Mouse (Mus musculus): ENCODE measurements around the gene Olfr54.
"Not testable (repeated sequence)": the region's sequence is repeated elsewhere in the genome, so short reads cannot be mapped to it uniquely, and the experiment has no call there.

Gene Olfr54

DNA sequence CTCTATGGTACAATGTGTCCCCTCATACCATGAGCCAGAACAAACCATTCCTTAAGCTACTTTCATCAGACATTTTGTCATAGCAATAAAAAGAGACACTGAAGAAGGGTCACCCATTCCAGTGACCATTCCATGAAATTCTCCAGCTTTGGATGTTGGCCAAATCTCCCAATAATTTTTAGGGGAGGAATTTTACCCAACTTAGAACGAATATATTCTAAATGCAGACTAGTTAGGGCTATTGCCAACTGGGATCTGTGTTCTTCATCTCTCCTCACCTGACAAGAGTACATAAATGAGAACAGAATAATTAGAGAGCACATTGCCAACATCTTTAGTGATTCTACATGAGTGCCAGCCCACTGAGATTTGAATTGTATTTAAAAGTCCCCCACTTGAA, at the start of gene Olfr54:
Olfr54 (plus strand) TSS at position 301 of the 400 bp plus-strand sequence.
- no peak for DNase-seq (ENCODE audit: low spot score)

DNA sequence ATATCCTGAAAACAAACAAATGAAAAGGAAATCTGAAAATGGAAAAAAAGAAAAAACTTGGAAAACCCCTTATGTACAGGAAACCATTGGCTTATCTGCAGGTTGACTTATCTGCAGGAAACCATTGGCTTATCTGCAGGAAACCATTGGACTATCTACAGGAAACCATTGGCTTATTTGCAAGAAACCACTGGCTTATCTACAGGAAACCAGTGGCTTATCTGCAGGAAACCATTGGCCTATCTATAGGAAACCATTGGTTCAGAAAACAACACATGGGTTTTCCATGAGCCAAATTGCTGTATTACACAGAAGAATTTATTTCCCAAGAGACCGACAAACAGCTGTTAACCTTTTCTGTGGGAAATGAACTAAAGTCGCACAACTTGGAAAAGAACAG, 49.1 kb upstream of the Olfr54 start:
- DNase-seq (ENCODE audit: low spot score), result no peak

DNA sequence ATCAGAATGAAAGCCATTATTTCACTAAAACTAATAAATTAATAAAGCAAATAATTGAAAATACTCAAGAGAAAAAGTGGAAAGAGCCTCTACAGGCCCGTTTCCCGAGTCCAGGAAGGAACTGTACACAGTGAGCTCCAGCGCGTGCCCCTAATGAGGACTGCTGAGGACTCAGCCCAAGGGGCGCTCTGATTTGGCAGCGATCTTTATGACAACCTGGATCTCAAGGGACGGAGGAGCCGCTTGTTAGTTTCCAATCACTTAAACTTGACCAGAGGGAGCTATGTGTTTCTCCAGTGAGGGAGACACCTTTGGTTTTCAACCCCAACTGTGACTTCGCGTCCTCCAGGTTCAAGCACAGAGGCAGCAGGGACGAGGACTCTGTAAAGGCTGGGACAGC, 47.8 kb upstream of the Olfr54 start, which contains the start of gene Olfr1378:
Olfr1378 (plus strand) TSS at position 301 of the 400 bp plus-strand sequence.
- DNase-seq (ENCODE audit: low spot score), result no peak

DNA sequence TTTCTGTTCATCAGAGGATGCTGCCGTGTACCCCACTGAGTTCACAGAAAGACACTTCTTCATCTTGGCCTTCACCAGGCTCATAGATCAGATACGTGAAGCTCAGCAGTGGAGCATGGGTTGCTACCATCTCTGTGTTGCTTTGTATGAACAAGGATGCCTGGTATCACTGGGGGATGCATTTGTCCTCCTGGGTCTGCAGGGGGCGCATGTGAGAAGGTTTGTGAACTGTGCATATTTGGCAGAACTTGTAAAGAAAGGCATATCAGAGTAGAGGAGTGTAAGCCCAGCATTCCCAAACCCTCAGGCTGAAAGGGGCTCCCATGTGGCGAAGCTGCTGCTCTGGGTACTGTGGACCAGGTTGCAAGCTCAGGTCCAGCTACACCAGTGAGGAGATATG, 36.8 kb upstream of the Olfr54 start:
- DNase-seq (ENCODE audit: low spot score), result no peak

DNA sequence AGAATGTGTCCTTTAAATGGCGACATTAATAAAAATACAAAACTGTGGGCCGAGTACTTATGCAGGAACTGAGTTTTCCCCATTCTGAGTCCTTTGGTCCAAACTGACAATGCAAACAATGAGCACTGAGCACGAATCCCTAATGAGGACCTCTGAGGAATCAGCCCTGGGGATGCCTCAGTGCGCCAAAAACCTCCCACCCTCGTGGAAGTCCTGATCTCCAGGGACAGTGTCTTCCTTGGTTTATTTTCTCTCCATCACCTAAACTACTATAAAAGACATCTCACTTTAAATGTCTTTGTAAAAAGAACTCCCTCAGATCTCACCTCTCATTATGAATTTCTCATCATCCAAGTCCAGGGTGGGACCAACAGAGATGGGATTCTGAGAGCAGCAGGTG, 32.4 kb upstream of the Olfr54 start, which contains the start of gene Olfr1377:
Olfr1377 (plus strand) TSS at position 301 of the 400 bp plus-strand sequence.
- no peak for DNase-seq (ENCODE audit: low spot score)

DNA sequence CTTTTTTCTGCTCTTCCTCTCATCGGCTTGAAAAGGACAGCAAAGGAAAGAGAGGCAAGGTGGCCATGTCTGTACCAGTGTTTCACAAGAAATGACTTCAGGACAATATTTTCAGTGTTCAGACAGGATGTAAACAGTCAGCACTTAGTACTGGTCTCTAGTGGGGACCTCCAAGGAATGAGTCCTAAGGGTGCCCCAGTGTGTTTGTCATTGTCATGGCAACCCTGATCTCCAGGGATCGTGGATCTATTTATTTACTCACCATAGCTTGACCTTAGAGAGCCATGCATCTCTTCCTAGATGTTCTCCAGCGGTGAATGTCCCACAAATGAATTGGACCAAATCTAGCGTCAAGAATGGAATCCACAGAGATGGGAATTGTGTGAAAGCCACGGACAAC, 10.7 kb upstream of the Olfr54 start, which contains the start of gene Olfr51:
Olfr51 (plus strand) TSS at position 301 of the 400 bp plus-strand sequence.
- DNase-seq (ENCODE audit: low spot score), result no peak

DNA sequence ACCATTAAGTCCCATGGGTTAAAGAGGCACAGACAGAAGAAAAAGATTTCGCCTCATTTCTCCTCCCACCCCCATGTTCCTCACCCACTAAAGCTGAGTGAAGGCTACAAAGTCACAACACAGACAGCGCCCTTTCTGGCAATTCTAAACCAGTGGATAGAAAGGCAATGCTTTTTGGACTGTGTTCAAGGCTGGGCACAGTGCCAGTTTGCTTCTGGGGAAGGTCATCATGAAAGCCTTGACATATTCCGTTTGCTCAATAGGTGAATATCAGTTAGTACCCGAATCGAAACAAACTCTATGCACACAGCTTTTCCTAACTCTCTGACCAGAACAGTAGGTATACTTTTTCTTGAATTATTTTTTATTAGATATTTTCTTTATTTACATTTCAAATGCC, 2.2 kb upstream of the Olfr54 start:
- peak; percentile 77 for DNase-seq (ENCODE audit: low spot score)

DNA sequence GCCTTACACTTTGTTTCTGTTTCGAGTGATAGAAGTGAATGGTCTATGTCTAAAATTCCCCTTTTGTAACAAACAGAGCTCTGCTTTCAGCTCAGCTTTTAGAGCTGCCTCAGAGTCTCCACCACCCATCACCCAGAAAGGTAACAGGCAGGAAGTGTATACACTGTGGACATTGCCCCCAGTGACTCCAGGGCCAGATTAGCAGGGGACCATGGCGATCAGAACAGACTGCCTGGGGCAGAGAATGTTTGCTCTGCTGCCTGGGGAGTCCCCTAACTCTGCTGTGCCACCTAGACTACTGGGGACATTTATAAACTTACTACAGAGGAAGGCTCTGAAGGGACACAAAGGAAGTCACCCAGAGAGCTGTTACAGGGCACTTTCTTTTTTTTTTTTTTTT, 2.3 kb downstream of the Olfr54 start:
- no peak for DNase-seq (ENCODE audit: low spot score)

DNA sequence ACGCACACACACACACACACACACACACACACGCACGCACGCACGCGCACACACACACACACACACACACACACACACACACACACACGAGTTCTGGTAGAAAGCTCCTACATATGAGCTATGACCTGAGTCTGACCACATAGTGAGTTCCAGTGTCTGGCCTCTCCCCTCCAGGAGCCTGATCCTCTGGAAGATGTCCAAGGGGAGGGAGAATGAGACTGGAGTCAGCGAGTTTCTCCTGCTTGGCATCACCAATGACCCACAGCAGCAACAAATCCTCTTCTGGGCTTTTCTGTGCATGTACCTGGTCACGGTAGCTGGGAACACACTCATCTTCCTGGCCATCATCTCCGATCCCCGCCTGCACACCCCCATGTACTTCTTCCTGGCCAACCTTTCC, 12.8 kb downstream of the Olfr54 start:
- DNase-seq (ENCODE audit: low spot score), result not testable (repeated sequence)

DNA sequence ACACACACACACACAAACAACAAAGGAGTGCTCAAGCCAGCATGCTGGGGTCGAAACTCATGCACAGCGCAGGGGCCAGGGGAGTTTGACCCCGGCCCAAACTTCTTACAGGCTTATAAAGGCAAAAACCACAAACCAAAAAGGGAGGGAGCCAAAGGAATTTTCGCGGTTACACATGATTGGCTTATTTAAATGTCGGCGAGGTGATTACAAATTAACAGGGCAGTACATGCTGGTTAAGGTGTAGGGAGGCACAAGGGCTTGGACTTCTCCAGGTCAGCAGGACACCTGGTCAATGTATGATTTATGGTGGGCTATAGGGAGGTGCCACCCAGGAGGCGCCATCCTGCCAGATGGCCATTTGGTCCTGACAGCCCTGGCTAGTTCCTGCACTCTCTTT, 15.3 kb downstream of the Olfr54 start:
- not testable (repeated sequence) for DNase-seq (ENCODE audit: low spot score)

DNA sequence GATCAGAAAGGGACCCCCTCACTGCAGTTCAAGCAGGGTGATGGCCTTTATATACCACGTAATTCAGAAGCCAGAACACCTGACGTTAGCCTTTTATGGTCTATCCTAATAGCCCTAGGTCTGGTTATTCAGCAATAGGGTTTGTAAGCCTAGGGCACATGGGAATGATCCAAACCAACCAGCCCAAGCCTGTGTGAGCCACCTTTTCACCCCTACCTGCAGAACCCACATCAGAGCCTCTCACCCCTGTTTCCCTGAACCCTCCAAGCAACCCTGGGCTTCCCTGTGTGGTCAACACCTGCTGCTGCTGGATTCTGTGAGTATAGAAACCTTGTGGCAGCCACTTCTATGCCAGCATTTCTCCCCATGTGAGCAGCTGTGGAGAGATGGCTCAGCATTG, 16.2 kb downstream of the Olfr54 start:
- DNase-seq (ENCODE audit: low spot score), result no peak

DNA sequence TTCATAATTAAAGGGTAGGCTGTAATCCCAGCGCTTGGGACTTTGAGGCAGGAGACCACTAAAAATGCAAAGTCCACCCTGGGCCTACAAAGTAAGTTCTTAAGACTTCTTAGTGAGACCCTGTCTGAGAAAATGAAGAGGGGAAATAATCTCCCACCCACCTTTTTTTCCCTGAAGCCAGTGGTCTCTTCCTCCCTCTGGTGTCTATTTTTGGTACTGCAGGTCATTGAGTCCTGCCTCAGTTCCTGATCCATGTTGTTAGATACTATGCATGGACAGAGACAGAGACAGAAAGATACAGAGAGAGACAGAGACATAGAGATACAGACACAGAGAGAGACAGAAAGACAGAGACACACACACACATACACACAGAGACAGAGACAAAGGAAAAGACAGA, 18.8 kb downstream of the Olfr54 start:
- no peak for DNase-seq (ENCODE audit: low spot score)

DNA sequence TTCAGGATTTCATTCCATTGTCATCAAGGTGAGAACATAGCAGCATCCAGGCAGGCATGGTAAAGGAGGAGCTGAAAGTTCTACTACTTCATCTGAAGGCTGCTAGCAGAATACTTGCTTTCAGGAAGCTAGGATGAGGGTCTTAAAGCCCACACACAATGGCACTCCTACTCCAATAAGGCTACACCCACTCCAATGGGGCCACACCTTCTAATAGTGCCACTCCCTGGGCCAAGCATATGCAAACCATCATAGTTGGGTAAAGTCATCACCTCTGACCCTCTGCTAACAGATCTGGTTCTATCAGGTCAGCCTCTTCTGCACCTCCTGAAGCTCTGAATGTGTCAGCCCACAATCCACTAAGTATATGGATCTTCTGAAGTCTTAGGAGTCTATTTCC, 20.1 kb downstream of the Olfr54 start:
- not testable (repeated sequence) for DNase-seq (ENCODE audit: low spot score)

DNA sequence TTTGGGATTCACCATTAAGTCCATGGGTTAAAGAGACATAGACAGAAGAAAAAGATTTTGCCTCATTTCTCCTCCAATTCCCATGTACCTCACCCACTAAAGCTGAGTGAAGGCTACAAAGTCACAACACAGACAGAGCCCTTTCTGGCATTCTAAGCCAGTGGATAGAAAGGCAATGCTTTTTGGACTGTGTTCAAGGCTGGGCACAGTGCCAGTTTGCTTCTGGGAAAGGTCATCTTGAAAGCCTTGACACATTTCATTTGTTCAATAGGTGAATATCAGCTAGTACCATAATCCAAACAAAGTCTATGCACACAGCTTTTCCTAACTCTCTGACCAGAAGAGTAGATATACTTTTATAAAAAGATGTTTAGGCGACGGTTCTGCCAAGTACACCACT, 21.9 kb downstream of the Olfr54 start:
- no peak for DNase-seq (ENCODE audit: low spot score)

DNA sequence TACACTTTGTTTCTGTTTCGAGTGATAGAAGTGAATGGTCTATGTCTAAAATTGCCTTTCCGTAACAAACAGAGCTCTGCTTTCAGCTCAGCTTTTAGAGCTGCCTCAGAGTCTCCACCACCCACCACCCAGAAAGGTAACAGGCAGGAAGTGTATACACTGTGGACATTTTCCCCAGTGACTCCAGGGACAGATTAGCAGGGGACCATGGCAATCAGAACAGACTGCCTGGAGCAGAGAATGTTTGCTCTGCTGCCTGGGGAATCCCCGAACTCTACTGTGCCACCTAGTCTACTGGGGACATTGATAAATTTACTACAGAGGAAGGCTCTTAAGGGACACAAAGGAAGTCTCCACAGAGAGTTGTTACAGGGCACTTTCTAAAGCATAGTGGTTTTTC, 30.7 kb downstream of the Olfr54 start:
- not testable (repeated sequence) for DNase-seq (ENCODE audit: low spot score)

DNA sequence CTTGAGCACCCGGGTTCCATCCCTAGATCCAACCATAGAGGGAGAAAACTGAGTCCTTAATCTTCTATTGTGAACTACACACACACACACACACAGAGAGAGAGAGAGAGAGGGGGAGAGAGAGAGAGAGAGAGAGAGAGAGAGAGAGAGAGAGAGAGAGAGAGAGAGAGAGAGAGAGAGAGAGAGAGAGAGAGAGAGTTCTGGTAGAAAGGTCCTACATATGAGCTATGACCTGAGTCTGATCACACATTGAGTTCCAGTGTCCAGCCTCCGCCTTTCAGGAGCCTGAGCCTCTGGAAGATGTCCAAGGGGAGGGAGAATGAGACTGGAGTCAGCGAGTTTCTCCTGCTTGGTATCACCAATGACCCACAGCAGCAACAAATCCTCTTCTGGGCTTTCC, 33.8 kb downstream of the Olfr54 start, which contains the start of gene Olfr1375:
Olfr1375 (plus strand) TSS at position 301 of the 400 bp plus-strand sequence.
- DNase-seq (ENCODE audit: low spot score), result not testable (repeated sequence)

DNA sequence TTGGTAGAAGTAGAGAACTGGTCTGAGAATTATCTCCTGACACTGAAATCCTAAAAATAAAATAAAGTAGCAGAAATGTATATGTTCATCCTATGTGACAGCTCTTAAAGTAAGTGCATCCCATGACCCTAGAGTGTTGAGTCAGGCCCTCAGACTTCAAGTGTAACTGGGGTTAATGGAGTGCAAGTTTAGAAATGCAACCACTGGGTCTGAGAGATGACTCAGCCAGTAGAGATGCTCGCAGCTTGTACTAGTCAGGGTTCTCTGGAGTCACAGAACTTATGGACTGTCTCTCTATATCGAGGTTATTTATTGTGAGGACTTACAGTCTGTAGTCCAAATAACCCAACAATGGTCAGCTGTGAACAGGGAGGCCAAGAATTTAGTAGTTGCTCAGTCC, 37.6 kb downstream of the Olfr54 start:
- no peak for DNase-seq (ENCODE audit: low spot score)

DNA sequence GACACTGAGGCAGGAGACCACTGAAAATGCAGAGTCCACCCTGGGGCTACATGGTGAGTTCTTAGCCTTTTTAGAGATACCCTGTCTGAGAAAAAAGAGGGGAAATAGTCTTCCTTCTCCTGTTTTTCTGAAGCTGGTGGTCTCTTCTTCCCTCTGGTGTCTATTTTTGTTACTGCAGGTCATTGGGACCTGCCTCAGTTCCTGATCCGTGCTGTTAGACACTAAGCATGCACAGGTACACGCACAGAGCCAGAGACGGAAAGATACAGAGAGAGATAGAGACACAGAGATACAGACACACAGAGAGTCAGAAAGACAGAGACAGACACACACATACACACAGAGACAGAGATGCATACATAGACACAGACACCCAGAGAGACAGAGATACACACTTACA, 39.2 kb downstream of the Olfr54 start:
- no peak for DNase-seq (ENCODE audit: low spot score)

DNA sequence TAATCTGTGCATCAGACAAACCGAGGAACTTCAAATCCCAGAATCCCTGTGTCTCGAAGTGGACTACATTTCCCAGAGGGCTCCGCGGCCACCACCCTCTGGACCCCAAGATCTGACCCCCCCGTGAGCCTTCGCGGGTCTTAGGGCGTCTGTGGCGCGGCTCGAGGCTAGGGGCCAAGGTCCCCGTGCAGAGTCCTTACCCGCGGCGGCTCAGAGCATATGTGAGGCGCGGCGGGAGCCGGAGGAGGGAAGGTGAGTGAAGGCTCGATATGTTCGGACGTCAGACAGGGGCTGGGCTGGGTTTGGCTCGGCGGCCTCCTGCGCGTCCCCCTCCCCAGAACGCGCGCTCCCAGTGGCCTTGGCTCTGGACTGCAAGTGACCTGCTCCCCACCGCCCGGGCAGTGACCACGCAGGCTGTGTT, 45.1 kb downstream of the Olfr54 start, which contains the start of gene Zfp354a:
Zfp354a (plus strand) TSS at position 107 of the 421 bp plus-strand sequence.
- peak; percentile 37 for DNase-seq (ENCODE audit: low spot score)

DNA sequence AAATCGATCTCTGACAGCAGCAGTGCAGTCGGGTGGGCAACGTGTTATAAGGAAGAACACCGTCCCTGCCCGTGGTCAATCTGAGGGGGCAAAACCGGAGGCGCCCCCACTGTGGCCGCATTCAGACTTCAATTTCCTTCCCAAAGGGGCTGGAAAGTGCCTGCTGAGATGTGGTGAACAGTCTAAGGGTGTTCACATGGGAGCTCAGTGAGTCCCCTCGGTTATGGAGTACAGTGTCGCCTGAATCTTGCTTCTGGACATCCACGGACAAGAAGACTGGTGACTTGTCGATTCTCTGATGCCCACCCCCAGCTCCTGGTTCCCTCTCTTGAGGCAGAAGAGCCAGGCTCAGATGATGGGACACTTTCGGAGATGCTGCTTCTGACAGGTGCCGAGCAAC, 45.6 kb downstream of the Olfr54 start:
- DNase-seq (ENCODE audit: low spot score), result no peak

DNA sequence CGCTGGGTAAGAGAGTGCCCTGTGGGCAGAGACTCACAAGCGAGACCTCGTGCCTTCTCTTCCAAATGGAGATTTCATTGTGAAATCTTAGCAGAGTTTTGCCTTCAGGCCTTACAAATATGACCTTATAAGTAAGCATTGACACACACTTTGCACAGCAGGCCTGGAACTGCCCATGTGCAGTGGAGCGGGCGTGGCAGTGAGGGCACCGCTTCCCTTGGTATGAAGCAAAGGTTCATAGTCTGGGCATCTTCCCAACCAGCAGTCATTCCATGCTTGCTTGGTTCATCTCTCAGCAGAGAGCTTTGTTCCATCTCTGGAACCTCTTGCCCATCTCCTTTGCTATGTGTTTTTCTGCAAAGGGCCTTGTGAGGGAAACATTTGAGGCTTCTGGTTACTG, 46.9 kb downstream of the Olfr54 start:
- DNase-seq (ENCODE audit: low spot score), result no peak

DNA sequence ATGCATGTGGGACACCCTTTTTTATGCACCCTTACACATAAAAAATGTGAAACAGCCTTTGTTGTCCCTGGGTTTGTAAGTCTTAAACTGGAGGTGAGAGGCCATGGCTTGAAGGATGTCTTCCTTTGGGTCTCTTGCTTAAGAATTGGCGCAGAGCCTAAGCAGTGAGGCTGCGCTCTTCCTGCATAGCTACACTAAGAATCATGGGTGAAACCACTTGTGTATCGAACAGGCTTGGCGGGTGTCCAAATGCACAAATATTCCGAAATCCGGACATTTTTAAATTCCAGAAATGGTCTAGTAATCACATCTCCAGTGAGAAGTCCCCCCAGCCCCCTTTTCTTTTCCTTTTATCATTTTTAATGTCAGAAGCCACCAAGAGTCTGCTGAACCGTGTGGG, 49.2 kb downstream of the Olfr54 start:
- no peak for DNase-seq (ENCODE audit: low spot score)

DNA sequence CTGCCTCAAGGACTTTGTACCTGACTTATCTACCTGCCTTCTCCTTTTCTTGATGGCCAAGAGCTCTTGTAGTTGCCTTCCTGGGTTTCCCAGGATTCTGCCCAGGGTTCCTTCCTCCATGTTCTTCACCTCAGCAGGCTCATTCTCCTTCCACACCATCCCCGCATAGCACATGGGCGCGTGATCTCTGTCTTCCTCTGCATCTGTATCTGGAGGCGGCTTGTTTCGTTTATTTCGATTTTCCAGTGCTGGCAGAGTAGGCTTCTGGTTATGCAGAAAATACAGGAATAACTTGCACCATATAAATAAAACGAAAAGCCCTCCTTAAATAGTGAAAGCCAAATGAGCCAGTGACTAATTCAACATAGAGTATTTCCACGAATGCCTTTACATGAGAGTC, 49.8 kb downstream of the Olfr54 start:
- DNase-seq (ENCODE audit: low spot score), result no peak
